Mouse (Mus musculus) kidney, postnatal 36 days (tissue): ENCODE results near the gene Kat6b.

Experiments
- DNase-seq, 2 experiments: peaks; one replicate each; pipeline ENCODE4 v3.0.0; 2021 to 2022; ENCODE audit warnings: mixed read lengths in 2 of 2

The Kat6b gene

DNA sequence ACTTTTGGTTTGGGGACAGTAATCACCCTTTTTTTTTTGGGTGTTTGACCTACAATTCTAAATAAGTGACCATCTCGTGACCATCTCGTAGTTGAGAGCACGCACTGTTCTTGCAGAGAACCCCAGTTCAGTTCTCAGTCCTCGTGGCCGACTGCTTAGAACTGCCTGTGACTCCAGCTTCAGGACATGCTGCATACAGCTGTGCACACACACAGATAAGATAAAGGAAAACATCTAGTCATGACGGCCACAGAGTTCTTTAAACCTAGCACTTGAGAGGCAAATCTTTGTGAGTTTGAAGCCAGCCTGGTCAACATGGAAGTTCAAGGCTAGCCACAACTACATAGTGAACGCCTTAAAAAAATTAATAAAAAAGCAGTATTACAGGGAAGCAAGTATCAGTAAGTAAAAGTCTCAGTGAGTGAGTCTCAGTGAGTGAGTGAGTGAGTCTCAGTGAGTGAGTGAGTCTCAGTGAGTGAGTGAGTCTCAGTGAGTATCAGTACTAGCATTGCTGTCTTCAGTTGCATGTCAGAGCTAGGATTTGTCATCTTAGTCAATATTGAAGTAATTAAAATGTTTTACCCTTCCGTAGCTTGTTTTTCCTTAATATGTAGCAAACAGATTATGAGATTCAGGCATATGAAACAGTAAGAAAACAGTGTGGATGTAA is 80.3 kb downstream of the Kat6b start:
- DNase-seq = no peak

DNA sequence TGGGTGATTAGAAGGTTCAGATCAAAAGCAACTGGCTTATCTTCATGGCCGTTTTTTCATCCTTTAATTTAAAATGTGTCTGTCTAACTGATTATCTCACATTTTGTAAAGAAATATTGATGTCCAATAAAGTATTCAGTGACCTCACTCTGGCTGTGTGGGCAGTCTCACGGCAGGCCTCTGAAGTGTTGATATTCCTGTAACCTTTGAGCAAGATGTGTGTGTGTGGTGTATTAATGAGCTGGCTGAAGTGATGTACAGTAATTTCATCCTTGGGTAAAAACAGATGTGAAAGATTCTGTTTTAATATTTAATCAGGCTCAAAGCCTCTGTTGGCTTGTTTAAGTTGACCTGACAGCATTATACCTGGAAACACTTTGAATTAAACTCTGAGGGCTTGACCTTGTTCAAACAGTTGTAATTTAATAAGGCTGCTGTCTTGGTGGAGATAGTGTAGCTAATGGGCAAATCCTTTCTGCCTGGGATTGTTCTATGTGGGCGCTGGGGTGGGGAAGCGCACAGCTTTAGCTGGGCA is 82.4 kb downstream of the Kat6b start:
- DNase-seq = no peak

DNA sequence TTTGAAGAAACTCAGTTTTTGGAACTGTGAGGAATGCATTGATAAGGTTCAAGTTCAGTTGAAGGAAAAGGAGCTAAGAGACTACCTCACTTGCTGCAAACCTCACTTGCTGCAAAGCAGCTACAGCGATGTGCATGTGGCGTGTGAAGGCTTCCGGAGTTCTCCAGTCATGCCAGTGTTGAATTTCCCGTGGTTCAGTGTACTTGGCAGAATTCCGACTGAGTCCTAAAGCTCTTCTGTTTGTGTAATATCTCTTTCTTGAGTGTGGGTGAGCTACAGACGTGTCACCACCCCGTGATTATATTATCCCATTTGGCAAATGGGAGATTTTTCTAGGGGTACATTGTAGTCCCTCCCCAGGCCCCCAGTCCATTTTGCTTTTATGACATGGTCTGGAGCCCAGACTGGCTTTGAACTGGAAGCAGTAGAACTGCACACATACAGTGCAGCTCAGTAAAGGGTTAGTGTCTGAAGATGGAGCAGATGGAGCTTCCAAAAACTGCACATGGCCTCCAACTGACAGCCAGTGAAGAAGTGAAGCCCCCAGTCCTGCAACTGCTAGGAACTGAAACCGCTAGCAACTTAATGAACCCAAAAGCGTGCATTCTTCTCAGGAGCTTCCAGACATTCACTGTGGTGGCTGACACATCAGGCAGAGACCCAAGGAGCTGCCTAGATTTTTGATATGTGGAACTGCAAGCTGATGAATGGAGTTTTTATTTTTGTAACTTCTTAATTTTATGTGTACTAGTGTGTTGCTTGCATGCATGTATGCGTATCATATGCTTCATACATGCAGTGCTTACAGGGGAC is 84.5 kb downstream of the Kat6b start:
- DNase-seq = no peak

DNA sequence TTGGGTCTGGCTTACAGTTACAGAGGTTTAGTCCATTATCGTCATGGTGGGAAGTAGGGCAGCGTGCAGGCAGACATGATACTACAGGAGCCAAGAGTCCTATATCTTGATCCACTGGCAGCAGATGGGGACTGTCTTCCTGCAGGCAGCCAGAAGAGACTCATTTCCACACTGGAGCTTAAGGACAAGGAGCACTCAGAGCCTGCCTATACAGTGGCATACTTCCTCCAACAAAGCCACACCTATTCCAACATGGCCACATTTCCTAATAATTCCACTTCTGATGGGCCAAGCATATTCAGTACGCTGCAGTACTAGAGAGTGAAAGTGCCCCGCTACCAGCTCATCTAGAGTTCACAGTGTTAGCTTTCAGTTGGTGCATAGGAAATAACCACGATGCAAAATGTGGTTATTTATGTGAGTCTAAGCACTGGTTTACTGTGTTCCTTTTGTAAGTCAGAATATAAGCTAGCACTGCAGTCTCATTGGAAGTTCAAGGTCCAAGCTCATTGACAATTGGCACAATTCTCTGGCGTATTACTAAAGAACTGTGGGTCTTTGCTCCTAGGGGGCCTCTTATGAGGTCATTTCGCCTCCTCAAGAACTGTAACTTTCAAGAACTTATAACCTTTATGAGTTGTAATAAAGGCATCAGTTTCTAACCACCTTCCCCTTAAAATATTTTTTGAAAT is 86.2 kb downstream of the Kat6b start:
- no peak for DNase-seq

DNA sequence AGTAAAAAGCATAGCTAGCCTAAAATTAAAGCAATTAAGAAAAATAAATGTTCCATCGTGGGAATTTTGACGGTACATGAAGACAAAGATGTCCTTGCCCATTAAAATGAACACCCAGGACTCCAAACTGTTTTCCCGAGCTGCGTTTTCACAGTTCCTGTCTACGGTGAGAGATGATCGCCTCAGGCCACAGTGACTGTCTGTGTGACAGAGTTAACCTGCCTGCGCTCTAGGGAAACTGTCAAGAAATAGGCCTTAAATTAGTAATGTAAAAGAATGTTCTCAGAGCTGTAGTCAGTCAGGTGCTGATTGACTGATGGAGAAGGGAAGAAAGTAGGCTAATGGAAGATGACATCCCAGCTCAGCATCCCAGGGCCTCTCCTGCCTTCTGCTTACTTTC is 87.6 kb downstream of the Kat6b start:
- DNase-seq = no peak

DNA sequence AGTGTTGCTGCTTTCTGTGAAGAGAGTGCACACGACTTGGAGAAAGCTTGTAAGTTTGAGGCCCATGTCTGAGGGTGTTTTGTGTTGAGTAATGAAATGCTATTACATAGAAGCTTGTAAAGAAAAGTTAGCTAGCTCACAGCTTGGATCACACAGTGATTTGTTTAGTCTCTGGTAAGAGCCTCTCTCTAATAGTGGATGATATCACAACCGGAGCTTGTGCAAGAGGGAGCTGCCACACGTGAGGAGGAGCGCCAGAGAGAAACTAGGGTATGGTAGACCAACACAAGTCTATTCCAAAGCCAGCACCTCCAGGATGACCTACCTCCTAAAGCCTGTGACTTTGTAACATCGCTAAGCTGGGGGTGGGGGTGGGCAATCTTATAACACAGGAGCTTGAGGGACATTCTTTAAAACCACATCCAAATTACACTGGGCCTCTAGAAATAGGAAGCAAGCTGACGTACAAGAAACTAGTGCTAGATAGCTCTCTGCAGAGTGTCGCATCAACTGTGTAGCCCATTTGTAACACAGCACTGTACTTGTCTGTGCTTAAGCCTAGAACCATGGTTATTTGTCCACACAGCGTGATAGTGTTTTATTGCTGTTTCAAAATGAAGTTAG is 93.6 kb downstream of the Kat6b start:
- DNase-seq = no peak

DNA sequence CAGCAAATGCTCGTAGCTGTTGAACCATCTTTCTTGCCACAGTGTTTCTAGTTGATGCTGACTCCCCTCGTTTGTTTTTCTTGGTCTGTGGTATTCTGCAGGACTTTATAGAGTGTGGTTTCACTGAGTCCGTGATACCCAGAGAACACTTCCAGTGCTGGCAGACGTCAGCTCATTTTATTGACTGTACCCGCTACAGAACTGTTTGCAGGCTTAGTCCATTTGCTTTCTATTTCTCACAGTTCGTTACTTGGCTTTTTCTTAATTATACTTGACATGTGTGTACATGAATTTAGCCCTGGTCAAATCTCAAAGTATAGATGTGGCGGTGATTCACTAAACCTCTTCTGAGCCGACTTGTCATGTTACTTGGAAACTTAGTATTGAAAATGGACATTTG is 95.6 kb downstream of the Kat6b start:
- no peak for DNase-seq

DNA sequence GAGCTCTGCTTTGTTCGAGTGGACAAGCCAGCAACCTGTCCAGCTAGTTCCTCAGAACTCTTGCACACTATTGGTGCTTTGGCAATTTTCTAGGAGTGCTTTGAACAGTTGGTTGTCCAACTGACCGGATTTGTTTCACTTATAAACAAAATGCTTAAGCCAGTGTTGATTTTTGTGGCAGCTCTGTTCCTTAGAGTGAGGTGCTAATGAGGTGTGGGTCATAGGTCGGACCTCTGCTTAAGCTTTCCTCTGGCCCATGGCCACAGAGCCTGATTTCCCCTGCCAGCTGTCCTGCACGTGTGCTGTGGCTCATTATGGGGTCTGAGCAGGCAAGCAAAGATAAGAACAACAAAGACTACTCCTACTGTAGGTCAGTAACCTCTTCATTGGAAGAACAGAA is 100.0 kb downstream of the Kat6b start:
- peak; percentile 59 to 65 for DNase-seq

DNA sequence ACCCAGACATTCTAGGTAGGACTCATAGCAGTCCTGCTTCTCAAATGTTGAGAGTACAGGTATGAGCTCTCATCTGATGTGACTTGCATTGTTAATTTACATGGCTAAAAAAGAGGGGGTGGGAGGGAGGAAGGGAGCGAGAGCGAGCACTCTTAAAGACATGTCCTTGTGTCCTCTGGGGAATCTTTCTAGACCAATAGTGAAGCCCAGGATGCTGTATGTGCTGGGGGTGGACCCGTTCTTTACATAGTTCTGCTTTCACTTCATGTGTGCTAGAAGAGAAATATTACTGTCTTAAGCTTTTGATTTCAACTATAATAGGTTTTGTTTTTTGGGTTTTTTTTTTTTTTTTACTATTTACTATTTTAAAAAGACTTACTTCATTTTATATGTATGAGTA is 101.1 kb downstream of the Kat6b start:
- DNase-seq = no peak

DNA sequence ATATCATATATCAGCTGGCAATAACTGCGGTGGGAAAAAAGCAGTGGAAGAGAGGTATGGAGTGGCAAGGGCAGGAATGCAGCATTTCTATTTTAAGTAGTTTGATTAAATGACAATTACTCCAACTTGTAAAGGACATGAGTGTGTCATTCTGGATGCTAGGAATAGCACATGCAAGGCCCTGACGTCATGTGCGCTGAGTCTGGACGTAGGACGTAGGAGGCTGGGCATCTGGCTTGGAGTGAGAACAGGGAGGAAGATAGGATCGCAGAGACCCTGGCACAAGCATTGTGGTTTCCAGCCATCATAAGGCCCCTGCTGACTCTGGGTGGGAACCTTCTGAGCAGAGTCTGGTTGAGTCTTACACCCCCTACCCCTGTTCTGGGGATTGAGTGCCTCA is 101.8 kb downstream of the Kat6b start:
- DNase-seq = no peak

DNA sequence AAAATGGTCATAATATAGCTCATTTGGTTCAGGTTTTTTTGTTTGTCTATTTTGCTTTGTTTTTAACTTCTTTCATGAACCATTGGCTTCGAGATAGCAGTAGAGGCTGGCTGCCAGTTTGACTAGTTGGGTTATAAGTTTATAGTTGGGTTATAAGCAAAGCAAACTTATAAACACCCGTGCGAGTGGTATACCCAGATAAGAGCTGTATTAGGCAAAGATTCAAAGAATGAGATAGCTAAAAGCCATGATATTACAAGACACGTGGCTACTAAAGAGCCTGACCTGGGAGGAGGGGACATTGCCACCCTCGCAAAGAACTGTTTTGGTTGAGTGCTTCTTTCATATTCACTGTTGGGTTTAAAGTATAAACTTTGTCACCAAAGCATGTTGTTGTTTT is 102.6 kb downstream of the Kat6b start:
- DNase-seq = no peak

DNA sequence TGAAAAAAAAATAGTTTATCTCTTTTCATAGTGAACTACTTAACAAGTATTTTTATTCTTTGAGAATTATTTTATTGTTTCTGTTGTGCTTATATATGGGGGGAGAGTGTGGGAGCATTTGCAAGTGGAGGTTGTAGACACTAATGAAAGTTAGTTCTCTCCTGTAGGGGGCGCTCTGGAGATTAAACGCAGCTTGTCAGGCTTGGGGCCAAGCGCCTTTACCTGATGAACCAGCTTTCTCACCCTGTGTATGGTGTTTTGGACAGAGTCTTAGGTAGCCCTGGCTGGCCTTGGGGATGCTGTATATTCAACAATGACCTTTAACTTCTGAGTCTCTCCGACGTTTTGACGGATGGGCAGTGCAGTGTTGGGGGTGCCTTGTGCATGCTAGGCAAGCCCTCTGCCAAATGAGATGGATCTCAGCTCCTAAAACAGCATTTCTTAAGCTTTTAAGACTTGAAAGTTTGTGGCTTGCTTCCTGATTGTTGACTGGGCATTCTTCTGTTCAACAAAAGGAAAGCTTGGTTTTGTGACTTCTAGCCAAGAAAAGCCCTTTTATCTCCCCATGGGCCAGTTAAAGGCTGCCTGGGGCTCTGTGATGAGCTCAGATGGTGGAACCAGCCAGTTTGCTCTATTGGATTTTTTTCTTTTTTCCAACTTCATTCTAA is 103.4 kb downstream of the Kat6b start:
- peak in 1 of 2 experiments; percentile 23 for DNase-seq

DNA sequence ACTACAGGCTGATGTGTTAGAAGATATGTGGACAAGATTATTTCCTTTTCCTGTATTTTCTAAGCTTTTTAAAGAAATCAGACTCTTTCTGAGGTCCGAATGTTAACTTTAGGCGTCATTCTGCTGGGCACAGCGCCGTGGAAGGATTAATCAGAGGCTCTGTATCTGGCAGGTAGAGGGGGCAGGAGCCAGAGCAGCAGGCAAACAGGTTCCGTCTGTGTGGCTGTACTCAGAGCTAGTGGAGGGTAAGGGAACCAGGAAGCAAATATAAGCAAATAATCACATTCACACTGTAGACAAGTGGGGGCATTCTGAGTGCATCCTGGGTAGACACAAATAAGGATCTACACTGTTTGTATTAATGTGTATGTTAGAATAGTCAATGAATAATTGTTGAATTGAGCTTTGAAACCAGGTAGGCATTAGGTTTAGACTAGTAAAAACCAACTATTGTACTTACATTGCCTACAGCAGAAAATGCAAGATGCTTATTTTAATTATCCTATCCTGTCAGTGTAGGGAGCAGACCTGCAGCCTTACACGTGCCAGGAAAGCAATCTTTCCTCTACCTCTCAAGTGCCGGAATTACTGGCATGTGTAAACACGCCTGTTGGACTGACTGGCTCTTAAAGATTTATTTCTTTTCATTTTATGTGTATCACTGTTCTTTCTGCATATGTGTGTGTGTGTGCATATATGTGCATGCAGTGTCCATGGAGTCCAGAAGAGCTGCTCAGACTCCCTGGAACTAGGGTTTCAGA is 104.4 kb downstream of the Kat6b start:
- DNase-seq = no peak

DNA sequence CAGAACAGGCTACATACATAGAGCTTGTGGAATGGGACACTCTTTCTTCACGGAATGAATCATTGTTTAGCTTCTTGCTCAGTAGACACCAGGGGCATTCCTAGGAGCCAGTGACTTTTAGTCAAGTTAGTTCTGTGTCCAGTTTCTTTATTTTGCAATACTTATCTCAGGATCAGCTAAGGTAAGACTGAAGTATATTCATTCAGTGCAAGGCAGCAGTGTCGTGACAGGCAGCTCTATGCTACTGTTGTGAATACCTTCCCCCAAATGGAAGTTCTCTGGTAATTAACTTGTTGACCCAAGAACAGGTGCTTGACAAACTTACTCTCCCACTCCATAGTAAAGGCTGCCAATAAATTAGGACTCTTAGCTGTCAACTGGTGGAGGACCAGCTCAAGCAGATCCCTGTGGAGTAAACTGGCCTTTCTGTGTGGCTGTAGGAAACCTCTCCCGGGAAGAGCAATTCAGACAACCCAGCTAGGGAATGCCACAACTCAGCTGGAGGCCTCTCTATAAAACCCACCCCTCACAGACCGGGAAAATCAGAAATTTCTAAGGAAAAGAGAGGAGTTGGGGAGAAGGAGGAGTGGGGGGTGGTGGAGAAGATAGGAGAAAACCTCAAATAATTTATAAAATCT is 105.4 kb downstream of the Kat6b start:
- no peak for DNase-seq

DNA sequence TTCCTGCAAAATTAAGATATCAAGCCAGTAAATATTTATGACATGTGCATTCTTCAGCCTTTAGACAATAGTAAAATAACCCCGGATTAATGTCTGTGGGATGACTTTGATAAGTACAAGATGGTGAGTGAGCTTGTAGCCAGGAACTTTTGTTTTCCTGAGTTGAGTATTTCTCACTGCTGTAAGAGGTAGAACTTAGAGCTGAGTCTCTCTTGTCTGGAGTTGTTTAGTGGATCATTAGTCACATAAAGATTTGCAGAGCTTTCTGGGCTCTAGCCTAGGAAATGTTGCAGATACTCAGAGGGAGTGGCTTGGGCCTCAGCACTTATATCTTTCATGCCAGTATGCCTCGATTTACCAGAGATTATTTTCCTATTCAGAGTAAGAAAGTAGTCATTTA is 106.7 kb downstream of the Kat6b start:
- DNase-seq = no peak

DNA sequence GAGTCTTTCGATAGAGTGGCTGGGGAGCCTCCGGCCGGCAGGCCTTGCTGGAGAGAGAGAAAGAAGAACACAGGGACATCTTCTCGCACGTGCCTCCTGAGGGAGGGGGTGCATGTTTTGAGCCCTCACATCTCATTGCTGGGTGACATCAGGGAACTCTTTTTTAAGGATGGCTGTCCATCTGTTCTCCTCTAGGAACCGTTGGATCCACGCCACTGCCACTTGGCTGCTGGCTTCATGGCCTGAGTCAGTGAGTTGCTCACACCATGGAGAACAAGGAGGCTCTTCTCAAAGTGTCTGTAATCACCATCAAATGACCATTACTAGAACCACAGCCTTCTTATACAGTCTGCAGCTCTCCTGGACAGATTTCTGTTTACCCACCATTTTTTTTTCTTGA is 108.4 kb downstream of the Kat6b start:
- DNase-seq = no peak

DNA sequence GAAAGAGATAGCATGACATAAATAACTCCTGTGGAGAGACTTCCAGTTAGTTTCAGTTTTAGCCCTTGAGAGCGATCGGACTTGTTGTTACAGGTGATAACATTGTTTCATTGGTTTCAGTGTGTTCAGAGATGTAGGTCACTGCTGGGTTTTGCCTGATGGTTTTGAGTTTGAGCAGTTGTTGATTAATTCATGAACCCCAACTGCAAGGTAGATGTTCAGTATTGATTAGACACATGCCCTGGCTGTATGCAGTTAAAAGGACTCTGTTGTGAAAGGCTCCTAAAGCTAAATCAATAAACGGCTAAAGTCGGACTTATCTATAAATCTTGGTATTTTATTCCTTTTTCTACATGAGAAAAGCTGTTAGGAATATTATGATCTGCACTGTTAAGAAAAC is 109.0 kb downstream of the Kat6b start:
- no peak for DNase-seq

DNA sequence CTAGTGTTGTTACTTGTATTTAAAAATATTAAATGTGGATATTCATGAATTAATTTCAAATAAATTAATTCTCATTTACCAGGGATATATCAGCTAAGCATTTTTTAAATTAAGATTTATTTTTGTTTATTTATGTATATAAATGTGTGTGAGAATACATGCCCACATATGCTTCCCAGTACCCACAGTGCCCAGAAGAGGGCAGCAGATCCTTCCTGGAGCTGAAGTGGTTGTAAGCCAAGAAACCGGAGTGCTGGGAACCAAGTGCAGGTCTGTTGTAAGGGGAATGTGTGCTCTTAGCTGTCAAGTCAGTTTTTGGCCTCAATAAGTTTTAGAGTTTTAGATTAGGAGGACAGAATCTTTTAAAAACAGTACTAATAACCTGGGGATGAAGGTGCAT is 110.9 kb downstream of the Kat6b start:
- DNase-seq = no peak

DNA sequence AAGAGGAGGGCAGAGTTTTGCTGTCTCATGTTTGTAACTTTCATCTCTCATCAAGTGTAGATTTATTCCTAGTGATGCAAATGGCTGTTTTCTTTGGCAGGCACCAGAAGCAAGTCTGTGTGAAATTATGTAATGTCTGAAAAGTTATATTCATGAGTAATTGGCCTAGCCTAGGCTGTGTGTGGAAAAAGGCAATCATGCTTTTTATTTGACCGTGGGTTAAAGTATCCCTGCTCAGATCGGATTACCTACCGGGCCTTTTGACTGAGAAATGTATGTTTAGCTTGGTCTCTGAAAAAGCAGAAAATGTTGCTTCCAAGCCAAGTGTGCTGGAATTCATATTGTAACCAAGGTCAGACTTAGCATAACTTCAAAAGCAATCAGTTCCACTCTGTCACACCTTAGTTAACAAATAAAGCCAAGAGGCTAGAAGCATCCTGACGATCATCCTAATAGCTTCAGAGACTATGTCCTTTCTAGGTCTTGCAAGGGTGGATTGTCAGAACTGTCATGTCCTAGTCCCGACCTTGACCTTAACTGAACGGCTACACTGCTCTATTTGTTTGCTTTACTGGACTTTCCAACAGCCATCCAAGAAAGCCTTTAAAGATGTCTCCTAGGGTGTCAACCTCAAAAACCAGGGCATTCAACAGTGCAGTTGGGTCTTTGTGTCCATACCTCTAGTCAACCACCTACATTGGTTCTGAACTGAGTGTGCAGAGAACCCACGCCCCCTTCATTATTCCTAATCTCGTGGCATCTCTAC is 111.9 kb downstream of the Kat6b start:
- no peak for DNase-seq

DNA sequence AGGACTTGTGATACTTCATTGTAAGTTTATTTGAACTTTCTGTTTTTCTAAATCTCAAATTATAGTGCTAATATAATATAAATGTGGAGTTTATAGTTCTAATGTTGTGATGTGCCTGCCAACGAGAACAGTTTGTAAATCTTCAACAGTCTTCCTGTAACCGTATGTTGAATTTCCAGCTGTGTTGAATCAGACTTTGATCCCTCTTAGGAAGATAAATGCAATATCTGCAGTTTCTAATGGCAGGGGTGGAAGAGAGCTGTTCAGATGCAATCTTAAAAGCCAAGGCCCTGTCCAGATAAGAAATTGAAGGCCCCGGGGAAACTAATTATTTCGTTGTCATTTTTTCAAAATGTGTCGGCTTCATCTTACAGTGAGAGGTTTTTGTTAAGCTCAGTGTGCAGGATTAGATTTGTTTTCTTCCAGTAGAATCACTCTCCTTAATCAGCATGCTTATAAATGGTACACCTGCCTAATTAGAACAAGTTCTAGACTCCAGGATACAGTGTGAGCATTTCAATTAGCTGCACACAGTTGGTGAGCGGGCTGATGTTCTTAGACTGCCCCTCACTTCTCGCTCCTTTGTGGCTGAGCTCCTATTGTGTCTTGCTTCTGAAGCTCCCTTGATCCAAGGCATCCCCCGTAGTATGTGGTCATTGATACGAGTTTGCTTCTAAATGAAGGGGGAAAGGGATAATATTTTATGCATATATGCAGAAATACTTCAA is 118.4 kb downstream of the Kat6b start:
- peak in 1 of 2 experiments; percentile 40 for DNase-seq
